Mouse (Mus musculus) neutrophil, adult 83 days (primary cell): Measurements from ENCODE around the gene Pigw. TPM values are rescaled to one million over a fixed set of nuclear protein-coding genes. Genes with fewer than 3 reads are reported as not detected.

Source experiments
- total RNA-seq, 2 experiments: library from RNA; stranded (reverse); gene quantifications; one replicate each; pipeline ENCODE4 v1.2.4; 2023

The Pigw gene
- total RNA-seq = 1 to 10 TPM; 2.4 to 3.3 TPM

DNA sequence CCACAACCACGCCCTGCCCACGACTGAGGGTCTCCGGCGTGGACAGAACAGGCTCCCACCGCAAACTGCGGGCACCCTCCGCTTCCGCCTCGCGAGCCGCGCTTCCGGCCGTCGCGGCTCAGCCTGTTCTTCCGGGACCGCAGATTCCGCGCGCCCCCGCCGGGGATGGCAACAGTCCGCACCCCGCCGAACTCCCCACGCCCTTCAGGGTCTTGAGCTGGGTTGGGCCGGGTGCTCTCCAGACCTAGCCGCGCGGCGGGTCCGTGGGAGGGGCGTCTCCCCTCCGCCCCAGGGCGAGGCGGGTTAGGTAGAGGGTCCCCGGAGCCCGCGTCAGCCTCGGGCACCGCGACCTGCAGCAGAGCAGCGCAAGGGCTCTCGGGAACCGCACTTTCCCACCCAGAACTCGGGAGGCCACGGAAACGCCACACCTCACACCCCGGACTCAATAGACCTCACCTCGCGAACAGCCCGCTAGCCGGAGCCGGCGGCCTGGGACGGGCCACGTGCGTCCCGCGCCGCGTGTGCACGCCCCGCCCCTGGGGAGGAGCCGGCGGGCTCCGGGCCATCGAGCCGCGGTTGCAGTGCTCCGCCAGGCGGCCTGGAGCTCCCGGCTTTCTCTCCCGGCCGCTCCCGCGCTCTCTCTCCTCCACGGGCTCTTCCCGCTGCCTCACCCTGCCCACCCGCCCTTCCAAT, at the start of gene Pigw, which contains the start of gene Myo19:
TSS of gene Pigw (minus strand) at position 514 of the 693 bp plus-strand sequence.
TSS of gene Myo19 (plus strand) at position 377 of the 693 bp plus-strand sequence.

DNA sequence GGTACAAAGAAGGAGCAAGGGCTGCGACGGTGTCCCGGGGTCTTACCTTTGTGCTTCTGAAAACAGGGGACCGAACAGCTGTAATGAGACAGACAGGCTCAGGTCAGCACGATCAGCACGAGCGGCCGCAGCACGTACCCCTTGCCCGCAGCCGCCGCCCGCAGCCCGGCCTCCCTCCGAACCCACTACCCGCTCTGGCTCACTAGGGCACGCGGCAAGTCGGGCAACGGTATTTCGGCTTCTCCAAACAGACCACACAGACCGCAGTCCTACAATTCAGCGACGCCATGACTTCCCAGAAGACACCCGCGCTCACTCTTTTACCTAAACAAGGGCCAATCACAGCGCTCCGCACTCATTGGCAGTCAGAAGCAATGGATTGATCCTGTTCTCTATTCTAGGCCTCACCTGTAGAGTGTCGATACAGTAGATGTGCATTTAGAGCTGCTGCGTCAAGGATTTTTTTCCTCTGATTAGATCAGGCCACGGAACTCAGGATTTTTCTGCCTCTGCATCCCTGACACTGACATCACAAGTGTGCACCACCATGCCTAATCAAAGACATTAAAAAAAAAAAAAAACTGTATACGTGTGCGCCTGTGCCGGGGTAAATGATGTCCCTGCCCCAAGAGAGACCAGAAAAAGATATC, 36.1 kb upstream of the Pigw start, which contains the start of gene Znhit3:
TSS of gene Znhit3 (minus strand) at position 314 of the 650 bp plus-strand sequence.

DNA sequence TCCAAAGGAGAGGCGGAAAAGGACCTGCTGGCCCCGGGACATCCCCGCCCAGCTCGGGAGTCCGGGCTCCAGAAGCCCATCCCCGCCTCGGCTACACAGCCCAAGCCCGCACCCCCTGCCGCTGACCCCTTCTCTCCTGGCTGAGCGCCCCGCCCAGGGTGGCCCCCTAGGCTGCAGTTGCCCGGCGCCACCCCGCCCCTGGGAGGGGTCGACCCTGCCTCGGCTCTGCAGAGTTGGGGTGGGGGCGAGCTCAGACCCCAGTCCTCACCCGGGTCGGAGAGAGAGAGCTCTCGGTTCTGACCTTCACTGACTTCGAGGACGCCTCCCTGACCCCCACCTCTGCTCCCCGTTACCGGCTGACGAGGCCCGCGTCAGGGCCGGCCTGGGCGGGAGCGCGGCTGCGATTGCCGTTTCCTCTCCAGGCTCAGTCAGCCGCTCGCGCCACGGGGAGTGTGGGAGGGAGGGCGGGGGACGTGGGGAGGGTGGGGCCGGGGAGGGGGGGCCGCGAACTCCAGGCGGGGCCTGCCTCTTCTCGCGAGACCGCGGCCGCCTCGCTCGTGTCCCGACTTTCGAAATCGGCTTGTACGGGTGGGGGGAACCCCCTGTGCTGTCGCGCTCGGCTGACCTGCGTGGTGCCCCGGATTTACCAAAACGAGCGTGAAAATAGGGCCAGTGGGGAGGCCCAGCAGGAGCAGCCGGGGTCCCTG, 9.6 kb downstream of the Pigw start, which contains the start of gene Ggnbp2:
TSS of gene Ggnbp2 (minus strand) at position 481 of the 707 bp plus-strand sequence.

DNA sequence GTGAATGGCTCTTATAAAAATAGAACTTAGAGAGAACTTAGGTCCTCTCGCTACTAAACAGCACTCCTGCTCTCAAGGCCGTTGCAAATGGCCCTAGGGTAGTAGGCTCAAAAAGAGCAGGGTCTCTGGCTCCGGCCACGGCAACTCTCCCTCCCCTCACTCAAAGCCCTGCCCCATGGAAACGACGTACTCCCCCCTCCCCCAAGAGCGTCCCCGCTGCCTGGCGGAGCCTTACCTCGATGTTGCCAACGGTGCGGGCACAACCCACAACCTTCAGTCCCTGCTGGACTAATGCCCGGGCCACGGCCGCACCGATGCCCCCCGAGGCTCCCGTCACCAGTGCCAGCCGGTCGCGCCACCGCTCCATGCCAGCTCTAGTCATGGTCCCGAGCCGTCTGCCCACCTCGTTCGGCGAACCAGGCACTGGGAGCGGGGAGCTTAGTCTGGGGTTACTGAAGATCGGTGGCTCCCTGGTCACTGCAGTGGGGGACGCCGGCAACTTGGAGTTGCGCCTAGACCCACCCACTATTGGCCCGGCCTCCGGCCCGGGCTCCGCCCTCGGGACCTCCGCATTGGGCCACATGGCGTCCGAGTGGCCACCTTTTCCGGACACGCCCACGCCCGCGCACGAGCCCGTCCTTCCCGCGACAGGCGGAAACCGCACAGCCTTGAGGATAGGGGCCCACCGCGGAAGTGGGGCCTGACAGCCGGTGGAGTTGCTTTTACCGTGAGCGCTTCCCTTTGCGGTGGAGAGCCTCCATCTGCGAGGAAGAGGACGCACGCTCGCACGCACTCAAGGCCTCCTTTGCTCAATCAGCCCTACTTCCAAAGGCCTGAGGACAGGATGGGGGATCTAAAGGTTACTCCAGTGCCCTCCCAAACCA, 51.3 kb downstream of the Pigw start, which contains the start of gene Dhrs11:
TSS of gene Dhrs11 (minus strand) at position 479 of the 884 bp plus-strand sequence.

Other genes with a start within 250 kb of the Pigw start
- gene Mrm1, start 60.8 kb downstream of the Pigw start, total RNA-seq = 1 to 10 TPM; 5.5 to 7.0 TPM
- gene Dhrs11, start 51.3 kb downstream of the Pigw start, total RNA-seq = 10 to 100 TPM; 28.7 to 29.9 TPM
- gene Ggnbp2, start 9.5 kb downstream of the Pigw start, total RNA-seq = 100 to 1,000 TPM; 102 to 127 TPM
- gene Myo19, start 137 bp downstream of the Pigw start, total RNA-seq = 1 to 10 TPM; 2.5 to 3.4 TPM
- gene Znhit3, start 36.1 kb upstream of the Pigw start, total RNA-seq = 10 to 100 TPM in 1 of 2 experiments, 1 to 10 TPM in 1; 7.2 to 10.3 TPM
- gene Car4, start 77.5 kb upstream of the Pigw start, total RNA-seq = not detected